ENCODE assay signal across 8 mouse cellular contexts in genomic region chr2:154402811-154403210, GRCm38 (mm10). TPM values are rescaled to one million over a fixed set of nuclear protein-coding genes. Genes with fewer than 3 reads are reported as not detected.
DNase-seq lines count a peak whose midpoint lies in the region; ATAC-seq lines count a peak whose summit lies in the region.

No protein-coding gene starts in this region.

- no peak overlapping the region for H3K9ac ChIP-seq in neural tube, embryonic 11.5 days (ENCODE audit: low read length)
- H3K9ac ChIP-seq in embryonic facial prominence, embryonic 12.5 days: no peak overlapping the region
- no peak overlapping the region for H3K9ac ChIP-seq in hindbrain, embryonic 13.5 days
- no peak overlapping the region for H3K9ac ChIP-seq in liver, embryonic 12.5 days
- no peak overlapping the region for H3K9ac ChIP-seq in stomach, embryonic 15.5 days
- H3K9ac ChIP-seq in midbrain, embryonic 13.5 days (replicated peaks): no peak overlapping the region

- H3K27me3 ChIP-seq in neural tube, embryonic 11.5 days (ENCODE audit: control insufficient read depth, insufficient read depth, low read length): peaks cover 4% of the 10 kb centered on the region; the same call in 1 of the 2 replicates
- peaks cover 10% of the 10 kb centered on the region for H3K27me3 ChIP-seq in embryonic facial prominence, embryonic 12.5 days
- peaks cover 10% of the 10 kb centered on the region for H3K27me3 ChIP-seq in hindbrain, embryonic 13.5 days
- peaks cover 31% of the 10 kb centered on the region for H3K27me3 ChIP-seq in liver, embryonic 12.5 days (replicated peaks)
- H3K27me3 ChIP-seq in stomach, embryonic 15.5 days (replicated peaks): no peaks in the 10 kb centered on the region
- peaks cover 8% of the 10 kb centered on the region; the same call in 1 of the 2 replicates for H3K27me3 ChIP-seq in midbrain, embryonic 13.5 days

- H3K4me3 ChIP-seq in neural tube, embryonic 11.5 days (ENCODE audit: low read depth, low read length): no peak overlapping the region
- no peak overlapping the region for H3K4me3 ChIP-seq in embryonic facial prominence, embryonic 12.5 days
- no peak overlapping the region for H3K4me3 ChIP-seq in hindbrain, embryonic 13.5 days
- no peak overlapping the region for H3K4me3 ChIP-seq in liver, embryonic 12.5 days
- H3K4me3 ChIP-seq in stomach, embryonic 15.5 days (replicated peaks): no peak overlapping the region
- H3K4me3 ChIP-seq in midbrain, embryonic 13.5 days (replicated peaks): no peak overlapping the region

- H3K4me1 ChIP-seq in neural tube, embryonic 11.5 days (ENCODE audit: control insufficient read depth, insufficient read depth, low read length): no peaks in the 10 kb centered on the region
- H3K4me1 ChIP-seq in embryonic facial prominence, embryonic 12.5 days: peaks cover 12% of the 10 kb centered on the region
- peaks cover 42% of the 10 kb centered on the region for H3K4me1 ChIP-seq in hindbrain, embryonic 13.5 days (replicated peaks)
- H3K4me1 ChIP-seq in liver, embryonic 12.5 days: peaks cover 12% of the 10 kb centered on the region
- H3K4me1 ChIP-seq in stomach, embryonic 15.5 days: peaks cover 17% of the 10 kb centered on the region
- peaks cover 19% of the 10 kb centered on the region for H3K4me1 ChIP-seq in midbrain, embryonic 13.5 days (replicated peaks)

- H3K9me3 ChIP-seq in neural tube, embryonic 11.5 days (ENCODE audit: control insufficient read depth, low read length): no peaks in the 10 kb centered on the region
- H3K9me3 ChIP-seq in embryonic facial prominence, embryonic 12.5 days: no peaks in the 10 kb centered on the region
- no peaks in the 10 kb centered on the region for H3K9me3 ChIP-seq in hindbrain, embryonic 13.5 days
- H3K9me3 ChIP-seq in liver, embryonic 12.5 days (replicated peaks): no peaks in the 10 kb centered on the region
- no peaks in the 10 kb centered on the region for H3K9me3 ChIP-seq in stomach, embryonic 15.5 days
- no peaks in the 10 kb centered on the region for H3K9me3 ChIP-seq in midbrain, embryonic 13.5 days

- no peak overlapping the region for H3K27ac ChIP-seq in neural tube, embryonic 11.5 days (ENCODE audit: low read depth, low read length)
- H3K27ac ChIP-seq in embryonic facial prominence, embryonic 12.5 days: 0 out of 2 replicates have a peak overlapping the region, but pooled peaks have one; percentile 30
- no peak overlapping the region; the same call in 1 of the 2 replicates for H3K27ac ChIP-seq in hindbrain, embryonic 13.5 days
- H3K27ac ChIP-seq in liver, embryonic 12.5 days: no peak overlapping the region
- H3K27ac ChIP-seq in stomach, embryonic 15.5 days: no peak overlapping the region; the same call in 1 of the 2 replicates
- no peak overlapping the region for H3K27ac ChIP-seq in midbrain, embryonic 13.5 days

- 54% methylated on average over 7 of the region's 7 CpGs for WGBS in neural tube, embryonic 11.5 days
- 18% methylated on average over 7 of the region's 7 CpGs for WGBS in embryonic facial prominence, embryonic 12.5 days
- 31% methylated on average over 7 of the region's 7 CpGs for WGBS in hindbrain, embryonic 13.5 days
- 48% methylated on average over 7 of the region's 7 CpGs for WGBS in liver, embryonic 12.5 days (ENCODE audit: insufficient replicate concordance)
- 10% methylated on average over 7 of the region's 7 CpGs for WGBS in stomach, embryonic 15.5 days
- 37% methylated on average over 7 of the region's 7 CpGs for WGBS in midbrain, embryonic 13.5 days

- ATAC-seq in neural tube, embryonic 11.5 days (ENCODE audit: insufficient read depth, low FRiP score, low TSS enrichment): no peak
- ATAC-seq in embryonic facial prominence, embryonic 12.5 days (ENCODE audit: insufficient number of reproducible peaks, insufficient read depth, low FRiP score, low TSS enrichment): no peak; the same call in 1 of the 2 replicates
- peak; percentile 55; the same call in 1 of the 2 replicates for ATAC-seq in hindbrain, embryonic 13.5 days (ENCODE audit: low FRiP score)
- 0 out of 2 replicates have a peak, but pooled peaks have one; percentile 36 for ATAC-seq in liver, embryonic 12.5 days
- ATAC-seq in stomach, embryonic 15.5 days (ENCODE audit: insufficient read depth, low FRiP score, low read depth): peak; percentile 79
- ATAC-seq in midbrain, embryonic 13.5 days: no peak

- DNase-seq in neural tube, embryonic 11.5 days (ENCODE audit: low spot score): peak; percentile 49
- no peak for DNase-seq in neural tube, embryonic 10.5 days (ENCODE audit: extremely low spot score, low spot score)
- no peak for DNase-seq in frontal cortex, postnatal 10 days (ENCODE audit: low spot score in 2 of 2)

- H3K4me2 ChIP-seq in neural tube, embryonic 11.5 days (ENCODE audit: low read depth): no peak overlapping the region
- H3K4me2 ChIP-seq in embryonic facial prominence, embryonic 12.5 days (replicated peaks): 0 out of 2 replicates have a peak overlapping the region, but pooled peaks have one; percentile 3
- H3K4me2 ChIP-seq in hindbrain, embryonic 13.5 days: no peak overlapping the region
- no peak overlapping the region for H3K4me2 ChIP-seq in liver, embryonic 12.5 days
- no peak overlapping the region for H3K4me2 ChIP-seq in stomach, embryonic 15.5 days
- H3K4me2 ChIP-seq in midbrain, embryonic 13.5 days (replicated peaks): no peak overlapping the region

- H3K36me3 ChIP-seq in neural tube, embryonic 11.5 days (ENCODE audit: control insufficient read depth, insufficient read depth, low read length): no peaks in the 10 kb centered on the region
- H3K36me3 ChIP-seq in embryonic facial prominence, embryonic 12.5 days: no peaks in the 10 kb centered on the region
- no peaks in the 10 kb centered on the region for H3K36me3 ChIP-seq in hindbrain, embryonic 13.5 days
- H3K36me3 ChIP-seq in liver, embryonic 12.5 days: no peaks in the 10 kb centered on the region
- H3K36me3 ChIP-seq in stomach, embryonic 15.5 days: no peaks in the 10 kb centered on the region
- no peaks in the 10 kb centered on the region for H3K36me3 ChIP-seq in midbrain, embryonic 13.5 days

RNA-seq across cellular contexts. Expression of gene Snta1, which starts 5.1 kb away (rescaled TPM):
- 2.8 TPM in 2 replicates for polyA plus RNA-seq in neural tube, embryonic 11.5 days (2014; fragmentation: Nextera tagmentation; extraction: Ambion mirVana)
- 9.2 and 9.9 TPM in 2 replicates for polyA plus RNA-seq in embryonic facial prominence, embryonic 12.5 days (2016; fragmentation: Nextera tagmentation; extraction: Ambion mirVana)
- polyA plus RNA-seq in hindbrain, embryonic 13.5 days (2015; fragmentation: Nextera tagmentation; extraction: Ambion mirVana): 7.4 and 7.6 TPM in 2 replicates
- 1.5 and 1.6 TPM in 2 replicates for polyA plus RNA-seq in liver, embryonic 12.5 days (2016; fragmentation: Nextera tagmentation; extraction: Ambion mirVana)
- polyA plus RNA-seq in stomach, embryonic 15.5 days (2015; fragmentation: Nextera tagmentation; extraction: Ambion mirVana): 7.3 and 7.5 TPM in 2 replicates
- polyA plus RNA-seq in midbrain, embryonic 13.5 days (2015; fragmentation: Nextera tagmentation; extraction: Ambion mirVana): 4.8 and 5.9 TPM in 2 replicates

RNA-seq across cellular contexts. Expression of gene Cdk5rap1, which starts 30.0 kb away (rescaled TPM):
- polyA plus RNA-seq in neural tube, embryonic 11.5 days (2014; fragmentation: Nextera tagmentation; extraction: Ambion mirVana): 15.8 and 16.0 TPM in 2 replicates
- polyA plus RNA-seq in embryonic facial prominence, embryonic 12.5 days (2016; fragmentation: Nextera tagmentation; extraction: Ambion mirVana): 15.9 and 19.6 TPM in 2 replicates
- 16.0 and 16.1 TPM in 2 replicates for polyA plus RNA-seq in hindbrain, embryonic 13.5 days (2015; fragmentation: Nextera tagmentation; extraction: Ambion mirVana)
- polyA plus RNA-seq in liver, embryonic 12.5 days (2016; fragmentation: Nextera tagmentation; extraction: Ambion mirVana): 16.6 and 16.8 TPM in 2 replicates
- polyA plus RNA-seq in stomach, embryonic 15.5 days (2015; fragmentation: Nextera tagmentation; extraction: Ambion mirVana): 15.6 and 18.3 TPM in 2 replicates
- polyA plus RNA-seq in midbrain, embryonic 13.5 days (2015; fragmentation: Nextera tagmentation; extraction: Ambion mirVana): 15.2 and 15.4 TPM in 2 replicates

RNA-seq across cellular contexts. Expression of gene Cbfa2t2, which starts 33.5 kb away (rescaled TPM):
- 62.6 and 63.6 TPM in 2 replicates for polyA plus RNA-seq in neural tube, embryonic 11.5 days (2014; fragmentation: Nextera tagmentation; extraction: Ambion mirVana)
- polyA plus RNA-seq in embryonic facial prominence, embryonic 12.5 days (2016; fragmentation: Nextera tagmentation; extraction: Ambion mirVana): 58.8 and 65.3 TPM in 2 replicates
- polyA plus RNA-seq in hindbrain, embryonic 13.5 days (2015; fragmentation: Nextera tagmentation; extraction: Ambion mirVana): 56.1 and 58.7 TPM in 2 replicates
- polyA plus RNA-seq in liver, embryonic 12.5 days (2016; fragmentation: Nextera tagmentation; extraction: Ambion mirVana): 13.8 and 15.1 TPM in 2 replicates
- 32.1 and 34.7 TPM in 2 replicates for polyA plus RNA-seq in stomach, embryonic 15.5 days (2015; fragmentation: Nextera tagmentation; extraction: Ambion mirVana)
- polyA plus RNA-seq in midbrain, embryonic 13.5 days (2015; fragmentation: Nextera tagmentation; extraction: Ambion mirVana): 71.6 and 83.1 TPM in 2 replicates

Comparison
In these comparisons a context has a peak if more than half of its experiments do, and no peak if none do; other contexts are left out.
1. ATAC-seq: peak in hindbrain, embryonic 13.5 days (single experiment), liver, embryonic 12.5 days (single experiment) and stomach, embryonic 15.5 days (single experiment); none in neural tube, embryonic 11.5 days (single experiment), embryonic facial prominence, embryonic 12.5 days (single experiment) and midbrain, embryonic 13.5 days (single experiment).